Mouse (Mus musculus) T-helper 1 cell (primary cell): Measurements from ENCODE around the gene Hmcn2.

Source experiments
- in situ Hi-C: fragments of 300-600 bp; cut with MboI, MseI; formaldehyde crosslinking; loops from one replicate; pipeline ENCODE4 v1.15.1; 2025; ENCODE audit warnings: high pct_unique_total_duplicates

Hmcn2 gene

DNA sequence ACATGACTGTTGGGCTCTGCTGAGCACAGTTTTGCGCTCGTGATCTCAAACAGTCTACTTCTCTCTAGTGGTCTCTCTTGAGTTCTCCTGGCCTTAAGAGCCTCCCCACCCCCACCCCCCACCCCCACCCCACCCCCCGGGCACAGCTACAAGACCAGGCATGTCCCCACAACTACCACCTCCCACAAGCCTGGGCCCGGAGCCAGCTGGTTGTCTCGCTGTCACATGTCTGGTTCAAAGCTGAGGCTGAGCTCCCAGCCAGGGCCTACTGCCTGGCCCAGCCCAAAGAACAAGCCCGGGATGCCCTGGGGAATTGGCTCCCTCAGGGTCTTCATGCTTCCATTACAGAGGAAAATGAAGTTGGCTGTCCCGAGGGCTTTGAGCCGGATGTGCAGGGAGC, 140.1 kb downstream of the Hmcn2 start:
- in situ Hi-C loops = no loop called here

GRCm38 (mm10) chr2:31455418-31455817, 141.2 kb downstream of the Hmcn2 start:
- in situ Hi-C loops = no loop called here

GRCm38 (mm10) chr2:31458460-31458859, 144.2 kb downstream of the Hmcn2 start:
- in situ Hi-C loops = no loop called here

- in situ Hi-C loops = no loop called here
Measured at GRCm38 (mm10) chr2:31458989-31459936, 145.0 kb downstream of the Hmcn2 start.

- in situ Hi-C loops = no loop called here
Measured at GRCm38 (mm10) chr2:31460025-31460571, 145.9 kb downstream of the Hmcn2 start.

GRCm38 (mm10) chr2:31460920-31461319, 146.7 kb downstream of the Hmcn2 start:
- in situ Hi-C loops = no loop called here

- in situ Hi-C loops = no loop called here
Measured at GRCm38 (mm10) chr2:31462051-31462450, 147.8 kb downstream of the Hmcn2 start.

DNA sequence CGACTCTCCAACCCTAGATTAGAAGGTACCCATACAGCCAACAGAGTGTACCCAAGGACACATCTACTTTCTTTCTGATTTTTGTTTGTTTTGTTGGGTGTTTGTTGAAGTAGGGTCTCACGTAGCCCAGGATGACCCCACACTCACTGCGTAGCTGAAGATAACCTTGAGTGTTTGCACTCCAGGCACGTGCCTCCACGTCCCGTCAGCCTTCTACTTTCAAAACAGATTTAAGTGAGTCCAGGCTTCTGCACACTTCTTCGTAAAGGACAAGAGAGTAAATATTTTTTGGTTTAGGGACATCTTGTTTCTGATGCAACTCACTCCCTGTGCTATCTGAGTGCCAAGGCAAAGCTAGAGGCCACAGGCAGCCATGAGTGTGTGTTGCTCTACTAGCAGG, 149.0 kb downstream of the Hmcn2 start:
- in situ Hi-C loops = no loop called here

GRCm38 (mm10) chr2:31463696-31464528, 149.7 kb downstream of the Hmcn2 start:
- in situ Hi-C loops = no loop called here

- in situ Hi-C loops = no loop called here
Measured at GRCm38 (mm10) chr2:31464529-31464910, 150.3 kb downstream of the Hmcn2 start.

DNA sequence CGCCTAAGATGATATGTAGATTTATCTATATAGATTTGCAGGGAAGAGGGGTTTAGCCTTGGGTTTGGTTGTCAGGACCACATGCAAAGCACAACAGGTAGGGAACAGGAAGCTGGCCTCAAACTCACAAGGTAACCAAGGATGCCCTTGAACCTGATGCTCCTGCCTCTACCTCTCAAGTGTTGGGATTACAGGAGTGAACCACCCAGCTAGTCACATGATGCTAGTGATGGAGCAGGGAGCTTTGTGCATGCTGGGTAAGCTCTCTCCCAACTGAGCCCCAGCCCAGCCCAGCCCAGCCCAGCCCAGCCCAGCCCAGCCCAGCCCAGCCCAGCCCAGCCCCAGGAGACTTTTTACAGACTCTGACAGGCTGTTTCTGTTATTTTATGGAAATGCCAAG, 153.2 kb downstream of the Hmcn2 start:
- in situ Hi-C loops = no loop called here

DNA sequence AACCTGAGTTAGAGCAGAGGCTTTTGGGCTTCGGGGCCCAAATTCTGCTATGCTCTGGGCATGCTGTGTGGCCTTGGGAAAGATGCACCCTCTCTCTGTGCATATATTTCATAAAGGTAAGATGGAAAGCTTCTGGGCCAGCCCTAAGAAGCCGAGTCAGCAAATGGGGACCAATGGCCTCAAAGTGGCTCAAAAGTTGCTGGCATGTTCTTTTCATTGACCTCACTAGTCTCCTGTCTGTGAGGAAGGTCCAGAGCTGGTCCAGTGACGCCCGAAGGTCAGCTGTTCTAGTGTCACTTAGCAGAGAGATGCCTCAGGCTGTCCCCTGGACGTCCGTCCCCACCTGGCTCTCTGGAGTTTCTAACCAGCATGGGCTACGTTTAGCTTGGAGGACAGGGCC, 154.6 kb downstream of the Hmcn2 start:
- in situ Hi-C loops = no loop called here

- in situ Hi-C loops = no loop called here
Measured at GRCm38 (mm10) chr2:31469480-31469879, 155.3 kb downstream of the Hmcn2 start.

GRCm38 (mm10) chr2:31469931-31470682, 155.9 kb downstream of the Hmcn2 start, which contains the start of gene Ass1:
Gene Ass1, plus strand, starts transcription at chr2:31470207.
- in situ Hi-C loops = no loop called here

DNA sequence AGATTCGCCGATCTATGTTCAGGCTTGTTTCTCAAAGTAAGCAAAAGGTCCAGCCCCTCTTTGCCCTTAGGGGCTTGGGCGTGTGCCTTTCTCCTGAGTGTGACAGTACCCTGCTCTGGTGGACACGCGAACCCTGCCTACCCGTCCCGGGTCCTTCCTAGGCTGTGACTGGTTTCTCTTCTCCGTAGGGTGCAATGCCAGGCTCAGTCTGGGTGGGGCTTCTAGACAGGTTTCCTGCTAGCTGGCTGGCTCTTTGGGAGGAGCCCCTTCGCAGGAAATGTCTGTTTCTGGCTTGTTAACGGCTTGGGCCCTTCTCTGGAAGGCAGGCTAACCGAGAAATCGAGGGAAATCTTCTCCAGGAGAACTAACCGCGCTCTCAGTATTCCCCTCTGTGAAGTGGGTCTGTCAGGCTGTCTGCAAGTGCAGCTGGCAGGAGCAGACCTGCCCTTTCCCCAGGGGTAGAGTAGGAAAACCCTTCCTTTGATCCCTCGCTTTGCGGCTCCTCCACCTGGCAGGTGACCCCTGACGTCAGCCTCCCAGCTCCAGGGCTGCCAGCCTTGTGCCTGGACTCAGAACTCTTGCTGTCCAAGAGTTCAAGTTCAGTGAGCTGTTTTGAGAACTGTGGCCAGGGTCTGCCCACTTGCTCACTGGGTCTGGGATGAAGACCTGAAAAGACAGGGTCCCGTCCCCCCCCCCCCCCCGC, 156.6 kb downstream of the Hmcn2 start:
- in situ Hi-C loops = no loop called here

DNA sequence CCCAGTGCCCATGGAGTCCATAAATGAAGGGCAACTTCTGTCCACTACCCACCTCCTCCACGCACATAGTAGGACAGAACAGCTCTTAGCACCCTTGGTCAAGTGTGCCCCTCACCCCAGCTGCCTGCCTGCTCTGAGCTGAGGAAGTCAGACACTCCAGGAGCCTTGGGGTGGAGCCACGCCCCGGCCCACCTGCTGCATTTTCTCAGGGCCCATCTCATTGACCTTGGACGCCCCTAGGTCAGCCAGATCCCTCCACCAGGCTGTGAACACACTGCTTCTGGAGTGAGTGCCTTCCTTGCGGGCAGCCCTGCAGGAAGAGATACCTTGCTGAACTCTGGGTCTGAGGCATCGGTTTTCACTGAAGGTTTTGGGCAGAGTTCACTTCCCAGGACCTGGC, 157.4 kb downstream of the Hmcn2 start:
- in situ Hi-C loops = no loop called here

GRCm38 (mm10) chr2:31472406-31473065, 158.3 kb downstream of the Hmcn2 start:
- in situ Hi-C loops = no loop called here

DNA sequence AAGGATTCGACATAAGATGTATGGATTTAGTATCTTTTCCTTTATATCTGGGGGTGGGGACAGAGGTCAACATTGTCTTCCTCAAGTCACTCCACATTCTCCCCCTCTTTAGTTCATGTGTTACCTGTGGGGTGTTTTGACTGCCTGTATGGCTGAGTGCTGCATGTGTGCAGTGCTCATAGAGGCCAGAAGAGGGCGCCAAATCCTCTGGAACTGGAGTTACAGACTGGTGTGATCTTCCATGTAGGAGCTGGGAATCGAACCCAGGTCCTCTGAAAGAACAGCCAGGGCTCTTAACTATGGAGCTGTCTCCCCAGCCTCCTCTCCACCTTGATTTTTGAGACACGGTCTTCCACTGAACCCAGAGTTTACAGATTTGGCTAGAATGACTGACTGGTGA, 159.7 kb downstream of the Hmcn2 start:
- in situ Hi-C loops = no loop called here

- in situ Hi-C loops = no loop called here
Measured at GRCm38 (mm10) chr2:31474686-31475085, 160.5 kb downstream of the Hmcn2 start.

DNA sequence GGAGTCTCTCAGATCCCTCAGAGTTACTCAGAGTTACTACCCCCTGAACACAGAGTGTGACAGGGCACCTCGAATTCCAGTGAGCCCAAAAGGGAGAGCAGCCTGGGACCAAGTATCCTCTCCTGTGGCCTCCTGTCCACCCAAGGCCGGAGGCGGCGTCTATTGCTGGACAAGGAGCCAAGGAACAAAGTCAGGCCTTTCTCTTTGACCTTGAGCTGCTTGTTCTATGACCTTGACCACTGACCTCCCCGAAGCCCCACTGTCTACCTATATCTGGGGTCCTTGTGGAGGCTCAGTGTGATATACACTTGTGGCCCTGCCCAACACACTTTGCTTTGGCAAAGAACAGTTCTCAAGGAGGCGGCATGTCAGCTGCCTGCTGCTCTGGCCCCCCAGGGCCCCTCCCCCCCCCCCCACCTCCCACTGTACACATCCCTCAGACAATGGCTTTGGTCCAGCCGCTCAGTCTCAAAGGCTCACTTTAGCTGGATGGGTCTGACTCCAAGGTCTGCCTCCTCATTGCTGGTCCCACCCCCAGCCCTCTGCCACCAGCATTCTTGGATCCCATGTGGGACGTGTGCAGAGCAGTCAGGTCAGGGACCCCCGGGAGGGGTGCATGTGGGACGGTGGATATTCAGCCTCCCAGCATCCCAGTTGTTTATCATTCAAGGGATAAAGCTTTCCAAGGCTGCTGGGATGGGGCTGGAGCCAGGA, 162.0 kb downstream of the Hmcn2 start:
- in situ Hi-C loops = no loop called here
